Mouse (Mus musculus) gonadal fat pad, adult 2 months (tissue): ENCODE data around the gene Slc35d1. TPM values are rescaled to one million over a fixed set of nuclear protein-coding genes. Genes with fewer than 3 reads are reported as not detected.
"Not testable (repeated sequence)": the region's sequence is repeated elsewhere in the genome, so short reads cannot be mapped to it uniquely, and the experiment has no call there.

Experiments used
- DNase-seq: peaks from one replicate; pipeline ENCODE4 v3.0.0-alpha.2; 2012; ENCODE audit warnings: low read depth
- polyA plus RNA-seq: library from polyadenylated mRNA; depleted of rRNA; stranded (reverse); fragments of >200 nt; gene quantifications from 2 replicates; pipeline ENCODE4 v1.2.3, GENCODE M21; 2012; rRNA removed

Slc35d1 gene
- polyA plus RNA-seq, 1 experiment: 3.2 TPM

DNA sequence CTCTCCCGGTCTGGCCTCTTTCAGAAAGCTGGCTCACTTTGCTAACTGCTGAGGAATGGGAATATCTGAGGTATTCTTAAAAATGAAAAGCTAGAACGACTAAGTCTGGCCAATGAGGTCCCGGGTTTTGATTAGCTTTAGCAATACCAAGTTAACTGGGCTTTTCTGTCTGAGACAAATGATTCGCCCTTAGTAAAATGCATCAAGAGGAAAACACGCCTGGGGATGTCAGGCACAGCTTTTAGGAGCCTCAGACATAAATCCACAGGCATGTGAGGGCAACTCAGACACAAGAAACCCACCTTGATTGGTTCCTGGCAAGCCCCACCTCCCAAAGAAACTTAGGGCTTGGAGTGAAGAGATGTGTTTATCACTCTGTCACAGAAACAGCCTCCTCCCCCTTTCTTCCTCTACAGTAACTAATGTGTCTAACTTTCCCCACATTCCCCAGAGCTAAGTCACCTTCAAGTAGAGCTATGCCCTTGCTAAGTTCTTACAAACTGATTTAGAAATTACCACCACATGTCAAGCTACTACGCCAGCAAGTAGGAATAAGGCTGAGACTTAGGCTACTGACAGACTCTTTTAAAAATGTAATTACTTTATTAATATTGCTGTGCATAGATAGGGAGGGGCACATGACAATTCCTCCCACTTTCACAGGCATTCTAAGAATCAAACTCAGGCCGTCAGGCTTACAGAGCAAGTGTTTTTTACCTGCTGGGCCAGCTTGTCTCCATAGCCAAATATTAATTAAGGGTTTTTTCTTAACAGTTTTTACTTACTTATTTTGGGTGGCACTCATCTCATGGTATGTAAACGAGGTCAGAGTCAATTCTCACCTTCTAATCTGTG is 26.0 kb downstream of the Slc35d1 start:
- no peak for DNase-seq

DNA sequence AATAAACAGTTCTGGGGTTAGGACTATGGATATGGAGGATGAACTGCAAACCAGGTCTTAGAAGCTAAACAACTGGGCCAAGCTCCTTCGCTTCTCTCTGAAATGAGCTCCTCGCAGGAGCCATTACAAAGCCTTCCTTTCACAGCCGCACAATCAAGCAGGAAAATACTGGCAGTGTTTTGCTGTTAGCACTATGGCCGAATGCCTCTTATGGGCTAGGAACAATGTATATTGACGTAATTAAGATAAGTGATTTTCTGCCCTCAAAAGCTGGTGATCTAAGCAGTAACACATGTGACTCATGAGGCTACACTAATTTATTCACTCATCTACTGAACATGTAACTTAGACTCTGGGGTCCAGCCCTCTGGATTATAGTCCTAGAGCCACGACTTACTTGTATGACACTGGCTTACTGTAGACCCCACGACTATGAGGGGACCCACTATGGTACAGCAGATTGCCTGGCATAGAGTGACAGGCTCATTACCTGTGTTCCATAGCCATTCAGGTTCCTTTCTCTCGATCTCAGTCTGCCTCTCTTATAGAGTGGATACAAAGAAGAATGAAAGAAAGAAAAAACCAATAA is 34.6 kb downstream of the Slc35d1 start:
- no peak for DNase-seq

DNA sequence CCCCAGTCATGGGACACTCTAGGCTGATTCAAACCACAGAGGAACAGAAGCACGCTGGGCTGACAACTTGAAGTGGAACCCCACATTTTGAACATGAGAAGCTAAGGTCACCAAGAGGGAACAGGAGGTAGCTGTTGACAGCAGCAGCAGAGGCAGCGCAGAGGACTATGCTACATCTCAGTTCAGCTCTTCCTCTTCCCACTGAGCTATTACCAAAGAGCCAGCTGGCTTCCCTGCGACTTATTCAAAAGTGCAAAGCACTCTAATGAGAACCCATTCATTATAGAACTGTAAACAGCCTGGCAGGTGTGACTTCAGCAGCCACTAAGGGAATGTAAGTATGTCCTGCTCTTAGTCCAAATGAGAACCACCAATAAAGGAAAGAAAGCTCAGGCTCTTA is 35.4 kb downstream of the Slc35d1 start:
- DNase-seq: no peak

DNA sequence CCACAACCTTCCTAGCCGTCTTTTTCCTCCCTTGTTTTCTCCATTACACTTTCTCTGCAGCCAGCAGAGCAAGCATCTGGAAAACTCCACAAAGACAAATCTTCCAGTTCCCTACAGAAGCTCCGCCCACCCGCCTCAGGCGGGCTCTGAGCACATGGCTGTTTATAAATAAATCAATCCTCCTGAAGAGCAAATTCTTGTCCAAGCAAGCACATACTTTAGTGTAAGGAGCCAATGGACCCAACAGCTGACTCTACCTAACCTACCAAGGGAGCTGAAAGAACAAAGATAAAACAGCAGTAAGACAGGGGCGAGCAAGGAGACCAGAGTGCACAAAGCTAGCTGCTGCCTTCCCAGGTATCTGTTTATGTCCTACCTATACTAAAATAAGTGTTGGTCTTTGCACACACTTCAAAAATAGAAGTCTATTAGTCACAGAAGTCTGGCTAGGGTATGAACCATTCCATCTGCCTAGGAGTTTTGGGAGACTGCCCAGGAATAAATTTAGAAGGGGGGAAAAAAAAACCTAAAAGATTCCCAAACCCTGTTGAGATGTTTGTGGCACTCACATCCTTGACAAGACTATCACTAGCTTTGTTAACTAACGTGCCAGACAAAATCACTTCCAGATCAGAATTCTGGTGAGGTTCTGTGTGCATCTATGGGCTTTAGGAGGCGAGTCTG is 36.2 kb downstream of the Slc35d1 start:
- DNase-seq: no peak

DNA sequence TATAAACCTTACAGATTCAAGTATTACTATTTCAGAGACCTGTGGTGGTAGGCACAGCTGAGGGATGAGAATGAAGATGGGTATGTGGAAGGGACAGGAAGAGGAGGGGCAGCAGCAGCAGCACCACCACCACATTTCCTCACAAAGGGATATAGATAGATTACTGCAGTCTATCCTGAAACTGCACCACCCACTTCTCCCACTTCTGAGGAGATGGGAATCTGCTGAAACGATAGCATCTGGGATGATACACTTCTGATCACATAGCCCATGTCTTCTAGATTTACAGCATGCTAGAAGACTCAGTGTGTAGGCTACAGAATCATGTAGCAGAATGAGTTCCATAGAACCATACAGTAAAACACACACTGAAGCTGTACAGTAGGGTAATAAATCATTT is 37.3 kb downstream of the Slc35d1 start:
- no peak for DNase-seq

DNA sequence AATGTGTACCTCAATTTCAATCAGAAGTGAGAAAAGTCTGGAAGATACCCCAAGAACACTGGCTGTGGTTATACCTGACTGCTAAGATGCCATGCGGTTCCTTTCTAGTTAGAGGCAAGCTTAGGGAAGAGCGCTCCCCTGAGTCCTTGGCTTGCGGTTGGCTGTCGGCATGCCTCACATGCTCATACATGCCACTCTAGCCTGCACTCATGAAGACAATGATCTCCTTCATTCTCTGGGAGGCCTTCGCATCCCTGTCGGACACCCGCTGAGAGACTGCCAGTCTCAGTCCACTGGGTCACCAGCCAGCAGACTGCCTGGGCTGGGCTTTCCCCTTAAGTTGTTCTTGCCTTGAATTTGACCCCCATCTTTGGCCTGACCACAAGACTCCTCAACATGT is 41.0 kb downstream of the Slc35d1 start:
- peak; percentile 13 for DNase-seq

DNA sequence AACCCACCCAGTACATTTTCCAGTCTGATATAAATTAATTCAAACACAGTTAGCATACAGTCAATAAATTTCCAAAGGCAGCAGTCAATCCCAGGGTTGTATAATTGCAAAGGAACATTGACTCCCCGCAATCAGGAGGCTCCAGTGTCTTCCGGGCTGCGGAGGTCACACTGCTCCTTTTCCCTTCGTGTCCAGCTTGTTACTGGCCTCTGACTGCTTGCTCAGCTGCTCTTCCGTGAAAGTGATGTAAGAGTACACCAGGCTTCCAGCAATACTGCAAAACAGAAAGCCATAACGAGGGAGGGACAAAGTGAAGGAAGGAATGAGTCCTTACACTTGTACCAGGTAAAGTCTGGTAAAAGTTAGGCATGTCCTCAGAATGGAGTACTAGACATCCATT is 41.5 kb downstream of the Slc35d1 start:
- DNase-seq: no peak

DNA sequence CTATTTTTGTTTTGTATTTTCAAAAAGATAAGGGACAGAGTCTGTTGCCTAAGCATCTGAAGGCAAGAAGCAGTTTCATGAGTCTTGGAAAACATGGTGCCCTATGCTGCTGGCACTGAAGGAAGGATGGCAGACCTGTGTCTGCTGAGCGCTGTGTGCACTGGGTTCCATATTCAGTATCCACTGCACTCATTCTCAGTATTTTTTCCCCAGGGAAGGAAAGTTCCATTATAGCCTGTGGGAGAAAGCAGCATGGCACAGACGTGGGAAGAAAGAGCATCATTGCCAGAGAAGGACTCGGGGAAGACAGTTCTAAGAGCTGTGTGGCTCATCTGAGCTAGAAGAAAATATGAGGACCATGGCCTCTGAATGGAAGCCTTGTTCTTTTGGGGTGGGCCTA is 43.7 kb downstream of the Slc35d1 start:
- no peak for DNase-seq

DNA sequence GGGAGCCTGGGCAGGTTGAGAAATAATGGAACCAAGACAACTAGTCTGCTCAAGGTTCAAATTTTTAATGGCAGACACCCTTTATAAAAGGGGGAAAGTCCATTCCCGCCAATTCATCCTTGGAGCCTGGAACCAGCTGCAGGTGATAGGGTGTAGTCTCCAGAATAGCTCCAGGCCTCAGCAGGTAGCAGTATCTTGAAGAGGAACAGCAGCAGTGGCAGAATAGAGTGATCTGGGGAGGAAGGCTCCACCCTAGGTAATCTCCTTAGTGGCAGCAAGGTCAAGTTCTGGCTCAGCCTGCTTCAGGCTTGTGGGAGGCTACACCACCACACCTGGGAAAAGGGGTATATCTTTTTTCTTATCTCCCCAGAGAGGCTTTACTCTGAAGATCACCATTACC is 48.8 kb downstream of the Slc35d1 start:
- not testable (repeated sequence) for DNase-seq

DNA sequence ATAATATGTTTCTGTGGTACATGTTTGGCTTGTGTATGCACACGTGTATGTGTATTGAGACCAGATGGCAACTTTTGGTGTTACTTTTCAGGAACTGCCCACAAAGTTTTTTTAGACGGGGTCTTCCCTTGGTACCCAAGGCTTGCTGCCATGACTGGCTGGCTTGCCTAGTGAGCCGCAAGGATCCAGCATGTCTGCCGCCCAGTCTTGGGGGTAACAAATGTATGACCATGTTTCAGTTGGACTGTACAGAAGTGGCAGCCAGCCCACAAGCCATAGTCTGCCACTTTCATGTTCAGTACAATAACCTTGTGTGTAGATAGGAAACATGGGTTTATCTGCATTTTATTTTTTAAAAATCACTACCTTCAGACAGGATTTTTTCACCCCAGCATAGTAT is 56.2 kb downstream of the Slc35d1 start:
- no peak for DNase-seq

DNA sequence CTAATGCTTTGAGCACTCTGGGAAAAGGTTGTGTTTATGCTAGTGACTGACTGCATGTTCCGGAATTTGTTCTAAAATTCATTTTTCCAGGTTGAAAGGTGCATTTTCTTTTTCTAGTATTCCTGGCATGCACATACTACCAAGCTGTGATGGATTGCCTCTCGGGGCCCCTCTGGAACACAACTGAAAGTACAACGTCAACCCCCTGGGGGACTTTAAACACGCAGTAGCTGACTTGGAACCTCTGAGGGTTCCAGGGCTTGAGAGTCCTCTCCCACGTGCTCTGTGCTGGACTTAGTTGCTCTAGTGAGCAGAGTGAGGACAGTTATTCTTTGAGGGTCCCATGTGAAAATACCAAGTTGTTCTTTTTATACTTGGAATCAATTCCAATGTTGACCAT is 63.0 kb downstream of the Slc35d1 start:
- DNase-seq: no peak

DNA sequence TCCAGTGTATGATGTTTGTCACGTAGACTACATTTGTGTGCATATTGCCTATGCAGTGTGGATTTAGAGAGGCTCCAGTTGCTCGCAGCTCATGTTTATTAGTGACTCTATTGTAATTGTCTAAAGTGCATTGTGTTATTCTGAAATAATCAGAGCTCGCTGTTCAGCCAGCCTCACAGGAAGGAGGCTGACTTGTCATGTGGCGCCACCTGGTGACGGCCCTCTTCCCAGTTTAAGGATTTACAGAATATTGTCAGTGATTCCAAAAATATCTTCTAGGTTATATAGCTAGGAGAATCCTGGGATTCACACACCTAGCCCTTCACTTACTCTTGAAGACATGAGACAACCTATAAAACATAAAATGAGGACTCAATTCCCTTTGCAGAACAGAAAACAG is 68.6 kb downstream of the Slc35d1 start:
- DNase-seq: no peak

DNA sequence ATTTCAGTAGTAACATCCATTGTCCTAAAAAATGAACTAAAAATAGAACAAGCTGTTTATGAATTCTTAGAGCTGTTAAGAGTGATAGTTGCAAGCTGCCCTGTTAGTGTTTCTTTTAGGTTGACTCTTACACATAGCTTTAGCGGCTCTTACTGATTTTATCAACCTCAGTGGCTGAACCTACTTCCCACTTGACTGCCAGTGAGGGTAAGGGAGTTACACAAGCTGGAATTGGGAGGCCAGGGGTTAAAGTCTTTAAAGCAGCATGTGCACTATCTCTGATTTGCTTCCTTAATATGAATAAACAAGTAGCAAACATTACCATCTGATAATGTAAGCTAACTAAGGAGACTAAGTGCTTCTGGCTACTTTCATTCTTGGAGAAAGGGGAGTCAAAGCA is 78.0 kb downstream of the Slc35d1 start:
- no peak for DNase-seq

DNA sequence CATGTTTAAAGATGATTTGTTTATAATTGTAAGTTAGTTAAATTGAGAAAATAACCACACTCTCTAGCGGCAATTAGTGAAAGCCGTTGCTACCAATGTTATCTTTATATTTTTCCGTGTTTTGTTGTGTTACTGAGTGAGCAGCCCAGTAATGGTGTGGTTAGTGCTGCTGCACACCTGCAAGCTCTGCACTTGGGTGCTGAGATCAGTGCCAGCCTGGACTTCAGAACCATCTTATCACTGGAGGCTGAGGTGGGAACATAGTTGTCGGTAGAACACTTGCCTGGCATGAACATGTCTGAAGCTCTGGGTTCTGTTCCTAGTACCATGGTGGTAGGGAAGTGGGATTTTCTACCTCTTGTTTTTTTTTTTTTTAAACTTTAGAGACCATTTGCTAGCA is 88.4 kb downstream of the Slc35d1 start:
- DNase-seq: no peak

DNA sequence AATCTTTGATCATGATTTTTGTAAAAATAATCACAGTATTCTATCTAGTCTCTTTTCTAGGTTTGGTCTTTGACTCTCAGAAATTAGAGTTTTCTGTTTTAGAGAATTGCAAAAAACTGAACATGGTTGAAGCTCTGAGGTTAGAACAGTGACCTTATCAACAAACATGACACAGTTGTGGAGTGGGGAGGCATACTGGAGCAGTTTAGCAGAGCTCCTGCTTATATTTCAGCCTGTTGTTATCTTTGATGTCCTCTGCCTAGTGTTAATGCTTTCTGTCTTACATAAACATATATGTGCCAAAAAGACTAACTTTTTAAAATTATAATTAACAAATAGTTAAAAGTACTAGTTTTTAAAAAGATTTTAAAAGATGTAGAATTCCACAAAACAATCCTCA is 91.4 kb downstream of the Slc35d1 start:
- DNase-seq: no peak

DNA sequence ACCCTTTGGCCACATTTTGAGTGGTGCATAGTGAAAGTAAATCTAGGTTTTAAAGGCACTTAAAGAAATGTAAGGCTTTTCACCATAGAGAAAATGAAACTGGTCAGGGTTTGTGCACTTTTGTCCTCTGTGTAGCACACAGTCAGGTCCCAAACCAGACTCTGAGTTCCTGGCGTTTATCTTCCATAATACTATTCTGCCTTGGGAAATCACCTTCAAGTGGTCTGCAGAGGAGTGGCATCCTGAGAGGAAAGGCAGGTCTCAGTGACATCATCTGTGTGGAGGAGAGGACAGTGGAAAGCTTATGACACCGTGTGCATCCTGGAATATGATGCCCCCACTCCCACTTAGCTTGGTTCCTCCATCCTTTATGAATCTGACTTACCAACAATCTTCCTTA is 91.9 kb downstream of the Slc35d1 start:
- DNase-seq: no peak

DNA sequence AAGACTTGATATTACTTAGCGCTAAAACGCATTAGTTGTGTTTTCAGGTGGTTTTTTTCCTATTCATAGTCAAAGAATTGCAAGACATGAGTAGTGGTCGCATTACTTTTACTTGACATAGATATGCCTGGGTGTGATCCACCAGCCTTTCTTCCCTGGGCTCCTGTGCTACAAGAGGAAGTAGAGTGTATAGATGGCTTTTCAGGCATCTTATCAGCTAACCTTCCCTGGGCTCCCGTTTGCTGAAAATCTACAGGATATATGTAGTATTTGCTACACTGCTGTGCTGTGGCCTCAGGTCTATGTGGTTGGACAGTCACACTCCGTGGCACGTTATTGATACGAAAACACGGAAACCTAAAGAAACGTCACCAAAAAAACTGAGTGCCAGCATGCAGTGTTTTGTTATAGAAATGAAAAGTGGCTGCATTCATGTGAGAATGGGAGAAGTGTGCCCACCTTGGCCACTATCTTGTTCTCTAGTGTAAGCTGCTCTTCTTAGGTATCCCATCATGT is 94.0 kb downstream of the Slc35d1 start:
- no peak for DNase-seq

Other genes starting within 250 kb of the Slc35d1 start
- 1.7 and 3.1 TPM in 2 replicates for gene Tctex1d1, start 236.6 kb downstream of the Slc35d1 start, polyA plus RNA-seq
- gene Insl5, start 188.3 kb downstream of the Slc35d1 start, polyA plus RNA-seq: not detected in 2 replicates
- gene Mier1, start 100.8 kb downstream of the Slc35d1 start, polyA plus RNA-seq: 10.9 and 14.3 TPM in 2 replicates
- gene Wdr78, start 100.6 kb downstream of the Slc35d1 start, polyA plus RNA-seq: 1.5 and 1.6 TPM in 2 replicates
- 0.09 TPM in 1 of 2 replicates, not detected in the other for gene 4921539E11Rik, start 75.7 kb upstream of the Slc35d1 start, polyA plus RNA-seq
- 9.2 and 12.2 TPM in 2 replicates for gene Oma1, start 98.6 kb upstream of the Slc35d1 start, polyA plus RNA-seq